Mouse (Mus musculus) intestine, embryonic 14.5 days (tissue): ENCODE measurements around the gene Sema4a. TPM values are rescaled to one million over a fixed set of nuclear protein-coding genes. Genes with fewer than 3 reads are reported as not detected.

Experiments
- ATAC-seq: fragments of 200-750 bp; cut with Nextera tagmentation; replicated peaks from 2 replicates; pipeline ENCODE4 v1.8.0; 2017; ENCODE audit warnings: low read depth, moderate number of reproducible peaks, moderate TSS enrichment, moderate library complexity; ENCODE audit not compliant: low FRiP score, low TSS enrichment
- DNase-seq: peaks from one replicate; pipeline ENCODE4 v3.0.0-alpha.2; 2018; ENCODE audit warnings: low spot score
- H3K27ac ChIP-seq: fragments of 300-500 bp; sonication (generic); 2 replicates; pipeline ENCODE4 v1.5.1; 2014; ENCODE audit warnings: low read depth, mild to moderate bottlenecking, control low read depth
- H3K27me3 ChIP-seq: fragments of 300-500 bp; sonication (generic); replicated peaks from 2 replicates; pipeline ENCODE4 v1.6.1; 2014; ENCODE audit warnings: low read length, control low read depth; ENCODE audit not compliant: control insufficient read depth, insufficient read depth
- H3K36me3 ChIP-seq: fragments of 300-500 bp; sonication (generic); 2 replicates; pipeline ENCODE4 v1.6.1; 2014; ENCODE audit warnings: low read length, control low read depth; ENCODE audit not compliant: control insufficient read depth, insufficient read depth
- H3K4me1 ChIP-seq: fragments of 300-500 bp; sonication (generic); replicated peaks from 2 replicates; pipeline ENCODE4 v1.6.1; 2014; ENCODE audit warnings: low read length, control low read depth, mixed read lengths; ENCODE audit not compliant: control insufficient read depth, insufficient read depth
- H3K4me2 ChIP-seq: fragments of 300-500 bp; sonication (generic); 2 replicates; pipeline ENCODE4 v1.6.1; 2014; ENCODE audit warnings: low read length
- H3K4me3 ChIP-seq: fragments of 300-500 bp; sonication (generic); 2 replicates; pipeline ENCODE4 v1.5.1; 2014; ENCODE audit warnings: low read depth, low read length, control low read depth, mixed read lengths
- H3K9ac ChIP-seq: fragments of 300-500 bp; sonication (generic); 2 replicates; pipeline ENCODE4 v1.6.1; 2014; ENCODE audit warnings: mild to moderate bottlenecking, low read length
- H3K9me3 ChIP-seq: fragments of 300-500 bp; sonication (generic); 2 replicates; pipeline ENCODE4 v1.6.1; 2016; ENCODE audit warnings: low read length, control low read depth; ENCODE audit not compliant: control insufficient read depth
- WGBS: fragments of 180-500 bp; shearing (Covaris S2); extraction: QIAGEN DNeasy Blood & Tissue Kit; methylation state at CpG from one replicate; pipeline ENCODE4 v1.1.7; 2014; 5-methylcytosine and 5-hydroxymethylcytosine counted together
- polyA plus RNA-seq: library from polyadenylated mRNA; unstranded; fragments of >200 nt; fragmentation: Nextera tagmentation; extraction: Ambion mirVana; gene quantifications from 2 replicates; pipeline ENCODE4 v1.2.1, GENCODE M21; 2014

The Sema4a gene
- polyA plus RNA-seq, 1 experiment from 2014 or later, result 13.3 TPM

DNA sequence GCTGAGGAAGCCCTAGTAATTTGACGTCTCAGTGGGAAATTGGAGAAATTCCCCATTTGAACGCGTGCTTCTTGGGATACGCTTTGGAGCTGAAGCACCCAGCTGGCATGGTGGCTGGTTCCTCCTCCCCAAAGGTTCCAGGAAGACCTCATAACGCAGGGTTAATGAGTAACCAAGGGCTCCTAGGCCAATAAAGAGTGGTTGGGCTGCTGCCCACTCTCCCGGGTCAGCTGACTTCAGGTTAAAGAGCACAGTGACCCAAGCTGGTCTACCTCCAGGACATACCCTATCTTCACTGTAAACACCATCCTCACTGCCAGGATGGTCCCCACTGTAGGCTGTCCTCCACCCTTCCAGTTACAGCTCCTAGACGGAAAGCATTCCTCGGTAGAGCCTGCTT is 4.7 kb downstream of the Sema4a start:
- peak overlapping the region; percentile 11 for H3K4me2 ChIP-seq
- no peak for ATAC-seq

DNA sequence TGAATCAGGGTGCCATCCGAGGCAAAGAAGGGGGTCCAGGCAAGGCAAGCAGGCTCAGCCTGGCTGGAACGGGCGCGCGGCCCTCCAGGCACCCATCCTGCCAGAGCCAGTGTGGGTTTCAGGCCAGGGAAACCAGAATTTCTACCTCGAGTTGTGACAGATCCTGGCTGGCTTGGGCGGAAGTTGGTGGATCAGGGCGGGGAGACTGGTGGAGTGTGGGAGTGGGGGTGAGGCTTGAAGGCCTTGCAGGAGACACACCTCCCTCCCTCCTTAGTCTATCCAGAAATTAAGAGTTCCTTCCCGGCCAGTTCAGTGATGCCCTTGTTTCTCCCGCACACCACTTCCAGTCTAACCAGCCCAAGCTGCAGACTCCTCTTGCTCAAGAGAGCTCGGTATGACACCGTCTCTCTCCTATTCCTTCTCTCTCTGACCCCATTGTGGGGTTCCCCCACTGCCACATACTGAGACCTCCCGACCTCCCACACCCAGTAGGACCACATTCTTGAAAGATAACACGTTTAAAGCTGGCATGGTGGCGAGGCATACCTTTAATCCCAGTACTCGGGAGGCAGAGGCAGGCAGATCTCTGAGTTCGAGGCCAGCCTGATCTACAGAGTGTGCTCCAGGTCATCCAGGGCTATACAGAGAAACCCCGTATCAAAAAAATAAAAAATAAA is 5.3 kb downstream of the Sema4a start:
- H3K9ac ChIP-seq, result no peak overlapping the region
- DNase-seq (no peak), ATAC-seq (peak; percentile 13; the same call in 1 of the 2 replicates)
- H3K36me3 ChIP-seq, result no peaks in the 10 kb centered on the region
- H3K4me2 ChIP-seq, result peak overlapping the region; percentile 11
- no peaks in the 10 kb centered on the region for H3K9me3 ChIP-seq
- no peaks in the 10 kb centered on the region for H3K27me3 ChIP-seq
- peak overlapping the region; percentile 5; the same call in 1 of the 2 replicates for H3K27ac ChIP-seq
- peaks cover 9% of the 10 kb centered on the region for H3K4me1 ChIP-seq
- no peak overlapping the region for H3K4me3 ChIP-seq
- WGBS, result 68% methylated on average over 18 of the region's 18 CpGs

More for the DNA sequence above, 4.7 kb downstream of the Sema4a start:
- 69% methylated on average over 8 of the region's 8 CpGs for WGBS
- Histone ChIP-seq H3K9ac (no peak overlapping the region), H3K27ac (no peak overlapping the region), H3K36me3 (no peaks in the 10 kb centered on the region), H3K4me3 (no peak overlapping the region), H3K4me1 (peaks cover 9% of the 10 kb centered on the region), H3K9me3 (no peaks in the 10 kb centered on the region), H3K27me3 (no peaks in the 10 kb centered on the region)
- no peak for DNase-seq

DNA sequence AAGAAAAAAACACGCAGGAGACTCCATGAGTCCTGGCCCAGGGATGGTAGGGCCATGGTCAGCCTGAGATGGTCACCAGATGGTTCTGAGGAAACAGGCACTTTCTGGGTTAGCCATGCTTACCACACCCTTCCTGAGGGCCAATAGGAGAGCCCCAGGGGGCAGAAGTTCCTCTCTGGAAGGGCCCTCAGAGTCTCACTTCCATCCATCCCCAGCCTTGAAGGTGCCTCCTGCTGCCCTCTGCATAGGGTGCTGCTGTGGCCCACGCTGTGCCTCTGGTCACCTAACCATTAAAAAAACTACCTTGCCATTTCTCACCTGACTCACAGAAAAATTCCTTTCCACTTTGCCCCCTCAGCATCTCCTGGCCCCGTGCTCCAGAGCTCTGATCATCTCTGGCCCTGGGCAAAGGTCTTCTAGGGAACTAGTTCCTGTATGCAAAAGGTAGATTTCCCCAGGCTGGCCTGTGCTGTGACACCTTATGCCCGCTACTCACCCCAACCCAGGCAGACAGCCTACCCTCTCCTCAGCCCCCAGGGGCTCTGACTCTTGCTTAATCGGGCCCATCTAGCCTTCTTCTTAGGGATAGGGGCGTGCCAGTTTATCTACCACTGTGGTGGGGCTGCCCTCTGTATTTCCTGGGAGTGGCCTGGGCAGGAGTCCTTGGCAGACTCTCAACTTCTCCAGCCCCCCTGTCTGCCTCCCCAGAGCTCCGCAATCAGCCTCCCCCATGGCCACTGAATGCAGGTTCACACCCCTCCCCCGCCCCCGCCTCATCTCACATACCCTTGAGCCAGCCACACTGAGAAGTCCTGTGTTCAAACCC is 6.0 kb downstream of the Sema4a start:
- Histone ChIP-seq H3K27ac (peak overlapping the region; percentile 5; the same call in 1 of the 2 replicates), H3K4me1 (peaks cover 9% of the 10 kb centered on the region), H3K4me2 (peak overlapping the region; percentile 11; the same call in 1 of the 2 replicates), H3K9me3 (no peaks in the 10 kb centered on the region), H3K4me3 (no peak overlapping the region), H3K27me3 (no peaks in the 10 kb centered on the region), H3K9ac (no peak overlapping the region), H3K36me3 (no peaks in the 10 kb centered on the region)
- DNase-seq (no peak), ATAC-seq (peak; percentile 13; the same call in 1 of the 2 replicates)
- WGBS, result 42% methylated on average over 9 of the region's 9 CpGs

DNA sequence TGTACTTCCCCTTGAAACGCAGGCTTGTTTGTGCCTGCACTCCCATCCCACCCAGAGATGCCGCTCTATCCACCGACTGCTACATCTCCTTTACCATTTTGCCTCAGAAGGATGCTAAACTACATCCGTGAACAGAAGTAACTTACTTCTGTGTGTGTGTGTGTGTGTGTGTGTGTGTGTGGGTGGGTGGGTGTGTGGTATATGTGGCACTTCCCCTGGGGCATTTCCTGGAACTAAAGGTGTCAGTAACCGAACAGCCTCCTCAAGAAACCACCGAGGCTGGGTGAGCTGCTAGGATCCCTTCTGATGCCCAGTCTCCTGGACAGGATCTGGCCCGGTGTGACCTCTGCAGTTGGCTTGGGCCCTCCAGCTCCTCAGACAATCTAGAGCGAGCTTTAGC is 7.0 kb downstream of the Sema4a start:
- H3K4me2 ChIP-seq, result no peak overlapping the region

GRCm38 (mm10) chr3:88453369-88453768 is 7.6 kb downstream of the Sema4a start:
- Histone ChIP-seq H3K4me3 (no peak overlapping the region), H3K4me1 (peaks cover 19% of the 10 kb centered on the region), H3K27ac (no peak overlapping the region), H3K36me3 (no peaks in the 10 kb centered on the region), H3K9ac (no peak overlapping the region), H3K4me2 (no peak overlapping the region), H3K9me3 (no peaks in the 10 kb centered on the region), H3K27me3 (no peaks in the 10 kb centered on the region)
- DNase-seq (no peak), ATAC-seq (no peak)
- 56% methylated on average over 8 of the region's 8 CpGs for WGBS

More for the DNA sequence above, 7.0 kb downstream of the Sema4a start:
- Histone ChIP-seq H3K36me3 (no peaks in the 10 kb centered on the region), H3K9ac (no peak overlapping the region), H3K4me3 (no peak overlapping the region), H3K27ac (no peak overlapping the region), H3K4me1 (peaks cover 18% of the 10 kb centered on the region), H3K9me3 (no peaks in the 10 kb centered on the region), H3K27me3 (no peaks in the 10 kb centered on the region)
- 75% methylated on average over 8 of the region's 8 CpGs for WGBS
- ATAC-seq (no peak), DNase-seq (no peak)

- DNase-seq (no peak), ATAC-seq (no peak)
- no peaks in the 10 kb centered on the region for H3K27me3 ChIP-seq
- peaks cover 24% of the 10 kb centered on the region for H3K4me1 ChIP-seq
- H3K36me3 ChIP-seq, result no peaks in the 10 kb centered on the region
- H3K4me2 ChIP-seq, result no peak overlapping the region
- H3K27ac ChIP-seq, result no peak overlapping the region
- no peak overlapping the region for H3K9ac ChIP-seq
- 75% methylated on average over 6 of the region's 6 CpGs for WGBS
- H3K4me3 ChIP-seq, result no peak overlapping the region
- H3K9me3 ChIP-seq, result no peaks in the 10 kb centered on the region
Observed at GRCm38 (mm10) chr3:88452716-88453115, 8.3 kb downstream of the Sema4a start.

DNA sequence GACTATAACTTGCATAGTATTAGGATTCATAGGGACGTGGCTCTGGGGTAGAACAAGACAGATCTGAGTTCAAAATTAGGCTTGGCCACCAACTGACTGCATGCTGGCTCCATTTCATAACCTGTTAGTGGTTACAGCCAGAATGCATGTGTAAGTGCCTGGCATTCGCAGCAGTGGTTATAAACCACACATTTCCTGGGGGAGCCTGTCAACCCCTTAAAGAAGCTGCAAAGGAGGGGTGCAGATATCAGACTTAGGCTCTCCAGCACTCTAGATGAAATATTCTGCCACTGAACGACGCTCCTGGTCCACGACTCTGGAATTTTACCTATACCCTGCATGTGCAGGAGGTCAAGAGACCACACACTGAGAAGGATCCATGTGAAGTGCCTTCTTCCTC is 8.7 kb downstream of the Sema4a start:
- no peak overlapping the region for H3K27ac ChIP-seq
- no peak overlapping the region for H3K4me3 ChIP-seq
- no peak for ATAC-seq
- no peaks in the 10 kb centered on the region for H3K27me3 ChIP-seq
- H3K36me3 ChIP-seq, result no peaks in the 10 kb centered on the region
- no peak overlapping the region for H3K4me2 ChIP-seq
- WGBS, result 52% methylated on average over 5 of the region's 5 CpGs
- DNase-seq, result no peak
- H3K9ac ChIP-seq, result no peak overlapping the region
- no peaks in the 10 kb centered on the region for H3K9me3 ChIP-seq
- peaks cover 24% of the 10 kb centered on the region for H3K4me1 ChIP-seq

DNA sequence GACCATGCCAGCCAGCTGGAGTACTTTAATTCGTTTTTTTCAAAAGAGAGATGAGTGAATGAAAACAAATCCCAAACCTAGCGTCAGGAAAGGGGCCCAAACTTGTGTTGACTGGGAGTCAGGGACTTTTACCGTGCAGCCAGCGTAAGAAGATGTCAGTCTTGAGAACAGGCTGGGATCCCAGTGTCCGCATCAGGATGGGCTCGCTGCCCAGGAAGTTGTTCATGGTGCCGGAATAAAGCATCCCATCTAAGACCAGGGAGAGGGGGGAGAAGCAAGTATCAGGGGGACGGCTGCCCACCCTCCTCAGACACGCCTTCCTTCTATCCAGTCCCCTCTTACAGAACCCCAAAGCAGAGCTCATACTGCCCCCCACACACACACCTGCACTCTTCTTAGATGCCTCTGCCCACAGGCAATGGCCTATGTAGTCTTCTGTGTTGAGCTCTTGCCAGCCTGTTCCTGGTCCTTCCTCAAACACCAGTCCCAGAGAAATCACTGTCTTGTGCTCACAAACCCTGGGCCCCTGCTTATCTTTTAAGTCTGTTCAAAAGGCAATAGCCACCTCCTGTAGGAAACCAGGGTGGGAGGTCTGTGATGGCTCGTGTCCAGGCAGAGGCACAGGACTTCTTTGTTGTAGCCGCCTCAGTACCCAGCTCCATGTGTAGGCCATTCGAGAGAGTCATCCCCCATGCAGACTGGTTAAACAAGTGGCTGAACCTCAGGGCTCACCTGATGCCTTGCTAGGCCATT is 10.4 kb downstream of the Sema4a start:
- no peaks in the 10 kb centered on the region for H3K36me3 ChIP-seq
- no peak overlapping the region for H3K4me3 ChIP-seq
- ATAC-seq (no peak), DNase-seq (no peak)
- H3K9me3 ChIP-seq, result no peaks in the 10 kb centered on the region
- peaks cover 23% of the 10 kb centered on the region for H3K4me1 ChIP-seq
- H3K27ac ChIP-seq, result no peak overlapping the region; the same call in 1 of the 2 replicates
- no peak overlapping the region for H3K4me2 ChIP-seq
- 76% methylated on average over 12 of the region's 12 CpGs for WGBS
- no peak overlapping the region for H3K9ac ChIP-seq
- no peaks in the 10 kb centered on the region for H3K27me3 ChIP-seq
